Mouse (Mus musculus) kidney, postnatal 14 days (tissue): ENCODE measurements around the gene Slc39a11.
A peak's percentile ranks its signal among the peaks of the same experiment; 100 is the strongest.
"Not testable (repeated sequence)": the region's sequence is repeated elsewhere in the genome, so short reads cannot be mapped to it uniquely, and the experiment has no call there.

Source experiments
- DNase-seq: peaks from one replicate; pipeline ENCODE4 v3.0.0; 2022; ENCODE audit warnings: mixed read lengths

The Slc39a11 gene

GRCm38 (mm10) chr11:113583879-113584661 is 65.8 kb downstream of the Slc39a11 start:
- DNase-seq = no peak

GRCm38 (mm10) chr11:113577221-113577620 is 72.7 kb downstream of the Slc39a11 start:
- no peak for DNase-seq

GRCm38 (mm10) chr11:113572641-113573040 is 77.2 kb downstream of the Slc39a11 start:
- DNase-seq = no peak

- no peak for DNase-seq
These were observed 78.3 kb downstream of the Slc39a11 start for GRCm38 (mm10) chr11:113571616-113572015.

- no peak for DNase-seq
These were observed 80.9 kb downstream of the Slc39a11 start for GRCm38 (mm10) chr11:113568999-113569398.

- not testable (repeated sequence) for DNase-seq
These were observed 82.0 kb downstream of the Slc39a11 start for GRCm38 (mm10) chr11:113567926-113568325.

GRCm38 (mm10) chr11:113565006-113565995 is 84.6 kb downstream of the Slc39a11 start:
- DNase-seq = peak; percentile 88

- DNase-seq = peak; percentile 50
These were observed 87.6 kb downstream of the Slc39a11 start for GRCm38 (mm10) chr11:113562326-113562725.

GRCm38 (mm10) chr11:113560150-113560549 is 89.7 kb downstream of the Slc39a11 start:
- DNase-seq = no peak

- DNase-seq = no peak
These were observed 91.4 kb downstream of the Slc39a11 start for GRCm38 (mm10) chr11:113558505-113558904.

- no peak for DNase-seq
These were observed 93.7 kb downstream of the Slc39a11 start for GRCm38 (mm10) chr11:113556142-113556541.

- no peak for DNase-seq
These were observed 95.0 kb downstream of the Slc39a11 start for GRCm38 (mm10) chr11:113554701-113555360.

GRCm38 (mm10) chr11:113554194-113554593 is 95.7 kb downstream of the Slc39a11 start:
- no peak for DNase-seq

GRCm38 (mm10) chr11:113553605-113554004 is 96.3 kb downstream of the Slc39a11 start:
- DNase-seq = no peak

- DNase-seq = no peak
These were observed 97.3 kb downstream of the Slc39a11 start for GRCm38 (mm10) chr11:113552539-113552938.

- peak; percentile 48 for DNase-seq
These were observed 103.5 kb downstream of the Slc39a11 start for GRCm38 (mm10) chr11:113546217-113546877.

GRCm38 (mm10) chr11:113544017-113544640 is 105.8 kb downstream of the Slc39a11 start:
- no peak for DNase-seq

GRCm38 (mm10) chr11:113541073-113541472 is 108.8 kb downstream of the Slc39a11 start:
- no peak for DNase-seq

GRCm38 (mm10) chr11:113539502-113540209 is 110.2 kb downstream of the Slc39a11 start:
- no peak for DNase-seq

GRCm38 (mm10) chr11:113539079-113539478 is 110.8 kb downstream of the Slc39a11 start:
- DNase-seq = no peak

- no peak for DNase-seq
These were observed 111.4 kb downstream of the Slc39a11 start for GRCm38 (mm10) chr11:113538406-113538917.
